Mouse (Mus musculus): ENCODE measurements around the gene Zfp746. TPM values are rescaled to one million over a fixed set of nuclear protein-coding genes. Genes with fewer than 3 reads are reported as not detected.
"Not testable (repeated sequence)": the region's sequence is repeated elsewhere in the genome, so short reads cannot be mapped to it uniquely, and the experiment has no call there.

Zfp746 gene
- 11.0 TPM for polyA plus RNA-seq (2012; fragmentation: generic; extraction: Trizol)

DNA sequence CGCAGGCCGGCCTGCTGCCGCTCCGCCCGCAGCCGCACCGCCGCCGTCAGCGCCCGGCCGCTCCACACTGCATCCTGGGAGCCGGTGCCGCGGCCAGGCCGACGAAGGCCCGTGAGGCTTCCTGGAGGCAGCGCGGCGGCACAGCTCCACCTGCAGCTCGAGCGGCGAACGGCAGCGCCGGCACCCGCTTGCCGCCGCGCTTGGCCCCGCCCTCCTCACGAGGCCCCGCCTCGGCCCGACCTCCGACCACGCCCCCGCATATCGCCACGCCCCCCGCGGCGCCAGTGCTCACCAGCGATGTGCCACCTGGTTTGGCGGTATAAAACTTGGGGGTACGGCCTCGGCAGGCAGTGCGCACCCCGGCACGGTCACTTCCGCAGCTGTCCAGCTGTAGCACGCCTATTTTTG lies at the start of gene Zfp746:
Gene Zfp746 (minus strand): TSS at position 123 of the 408 bp plus-strand sequence.
- TF ChIP-seq MYOD1 (IDR thresholded peaks at IDR 0.05; ENCODE audit: control insufficient read depth in 1 of 3, insufficient read length in 2 of 3, low read depth in 2 of 3) (peak in 1 of 3 experiments; percentile 48), MAX (IDR thresholded peaks at IDR 0.05; ENCODE audit: low read depth) (no peak), SRF (IDR thresholded peaks at IDR 0.05; ENCODE audit: control insufficient read depth, insufficient read length, low read depth) (no peak), POLR2AphosphoS2 (IDR thresholded peaks at IDR 0.05; ENCODE audit: insufficient read length, low read depth) (peak; percentile 78), REST (IDR thresholded peaks at IDR 0.05; ENCODE audit: insufficient read depth, insufficient read length) (peak; percentile 15), POLR2A (IDR thresholded peaks at IDR 0.05; ENCODE audit: insufficient read length, low read depth) (peak; percentile 92), TCF3 (IDR thresholded peaks at IDR 0.05; ENCODE audit: insufficient read length, low read depth) (no peak), TCF12 (IDR thresholded peaks at IDR 0.05; ENCODE audit: insufficient read depth, poor library complexity, severe bottlenecking) (no peak), E2F4 (IDR thresholded peaks at IDR 0.05; ENCODE audit: insufficient read depth) (no peak), MYOG (IDR thresholded peaks at IDR 0.05; ENCODE audit: control insufficient read depth in 1 of 3, insufficient read depth in 1 of 3, insufficient read length in 2 of 3, low read depth in 2 of 3) (peak in 1 of 3 experiments; percentile 28)
- H3ac ChIP-seq (ENCODE audit: control insufficient read depth, insufficient read length) = peak within 1 kb of the TSS; percentile 96

DNA sequence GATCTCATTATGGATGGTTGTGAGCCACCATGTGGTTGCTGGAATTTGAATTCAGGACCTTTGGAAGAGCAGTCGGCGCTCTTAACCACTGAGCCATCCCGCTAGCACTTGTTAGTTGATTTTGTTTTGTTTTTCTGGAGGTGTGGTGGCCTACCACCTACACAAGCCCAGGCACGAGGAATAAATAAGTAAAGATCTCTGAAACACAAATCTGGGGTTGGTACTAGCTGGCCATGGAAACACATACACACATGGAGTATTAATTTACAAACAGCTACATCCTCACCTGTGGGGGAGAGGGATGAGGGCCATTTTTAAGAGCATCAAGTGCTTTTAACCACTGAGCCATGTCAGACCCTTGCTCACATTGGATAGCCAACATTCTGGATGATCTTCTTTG lies 34.7 kb upstream of the Zfp746 start:
- H3K79me2 ChIP-seq (ENCODE audit: control insufficient read depth, insufficient read depth); H3K27me3 ChIP-seq (ENCODE audit: control insufficient read depth, insufficient read depth, insufficient read length): not testable (repeated sequence)

More for the DNA sequence above, at the start of gene Zfp746:
- H3K4me3 ChIP-seq = peak within 1 kb of the TSS; percentile 33
- H3K79me2 ChIP-seq (ENCODE audit: control insufficient read depth, insufficient read depth) = peaks cover 14% of the 10 kb centered on the region
- no peaks in the 10 kb centered on the region for H3K27me3 ChIP-seq (ENCODE audit: control insufficient read depth, insufficient read depth, insufficient read length)
- H3K4me2 ChIP-seq (ENCODE audit: low read depth) = peak within 1 kb of the TSS; percentile 83
- peaks cover 5% of the 10 kb centered on the region for H3K36me3 ChIP-seq (ENCODE audit: control insufficient read depth, insufficient read depth)

DNA sequence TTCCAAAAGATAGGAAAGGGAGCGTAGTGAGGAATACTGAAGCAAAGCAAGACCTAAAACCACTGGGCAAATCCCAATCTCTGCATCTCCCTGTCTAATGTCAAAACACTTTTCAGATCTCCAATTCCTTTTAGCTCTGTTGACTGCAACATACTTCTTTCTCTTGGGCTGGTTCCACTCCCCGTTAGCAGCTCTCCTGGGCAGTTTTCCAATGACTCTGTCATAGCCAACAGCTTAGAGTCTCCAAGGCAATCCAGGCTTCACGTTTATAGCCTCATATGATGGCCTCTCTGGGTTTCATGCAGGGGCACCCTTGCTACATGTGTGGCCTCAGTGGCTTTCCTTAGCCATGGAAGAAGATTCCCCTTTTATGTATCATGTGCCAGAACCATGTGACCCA lies 29.6 kb upstream of the Zfp746 start:
- Histone ChIP-seq H3K4me2 (ENCODE audit: low read depth) (no peak overlapping the region), H3K79me2 (ENCODE audit: control insufficient read depth, insufficient read depth) (no peaks in the 10 kb centered on the region), H3ac (ENCODE audit: control insufficient read depth, insufficient read length) (no peak overlapping the region), H3K27me3 (ENCODE audit: control insufficient read depth, insufficient read depth, insufficient read length) (no peaks in the 10 kb centered on the region), H3K4me3 (no peak overlapping the region), H3K36me3 (ENCODE audit: control insufficient read depth, insufficient read depth) (no peaks in the 10 kb centered on the region)
- TF ChIP-seq MYOG (IDR thresholded peaks at IDR 0.05; ENCODE audit: control insufficient read depth in 1 of 3, insufficient read depth in 1 of 3, insufficient read length in 2 of 3, low read depth in 2 of 3) = no peak
- TF ChIP-seq MAX (IDR thresholded peaks at IDR 0.05; ENCODE audit: low read depth) = no peak
- no peak for TF ChIP-seq CEBPB (IDR thresholded peaks at IDR 0.05; ENCODE audit: insufficient read depth, poor library complexity, severe bottlenecking)
- no peak for TF ChIP-seq TCF3 (IDR thresholded peaks at IDR 0.05; ENCODE audit: insufficient read length, low read depth)
- no peak for TF ChIP-seq TCF12 (IDR thresholded peaks at IDR 0.05; ENCODE audit: insufficient read depth, poor library complexity, severe bottlenecking)
- no peak for TF ChIP-seq MYOD1 (IDR thresholded peaks at IDR 0.05; ENCODE audit: control insufficient read depth in 1 of 3, insufficient read length in 2 of 3, low read depth in 2 of 3)
- no peak for TF ChIP-seq E2F4 (IDR thresholded peaks at IDR 0.05; ENCODE audit: insufficient read depth)
- TF ChIP-seq REST (IDR thresholded peaks at IDR 0.05; ENCODE audit: insufficient read depth, insufficient read length) = no peak
- TF ChIP-seq USF1 (IDR thresholded peaks at IDR 0.05; ENCODE audit: low read depth) = no peak
- no peak for TF ChIP-seq SRF (IDR thresholded peaks at IDR 0.05; ENCODE audit: control insufficient read depth, insufficient read length, low read depth)
- TF ChIP-seq POLR2A (IDR thresholded peaks at IDR 0.05; ENCODE audit: insufficient read length, low read depth) = no peak

More for the DNA sequence above, 34.7 kb upstream of the Zfp746 start:
- H3K36me3 ChIP-seq (ENCODE audit: control insufficient read depth, insufficient read depth); H3K4me3 ChIP-seq; H3K4me2 ChIP-seq (ENCODE audit: low read depth); H3ac ChIP-seq (ENCODE audit: control insufficient read depth, insufficient read length): not testable (repeated sequence)

DNA sequence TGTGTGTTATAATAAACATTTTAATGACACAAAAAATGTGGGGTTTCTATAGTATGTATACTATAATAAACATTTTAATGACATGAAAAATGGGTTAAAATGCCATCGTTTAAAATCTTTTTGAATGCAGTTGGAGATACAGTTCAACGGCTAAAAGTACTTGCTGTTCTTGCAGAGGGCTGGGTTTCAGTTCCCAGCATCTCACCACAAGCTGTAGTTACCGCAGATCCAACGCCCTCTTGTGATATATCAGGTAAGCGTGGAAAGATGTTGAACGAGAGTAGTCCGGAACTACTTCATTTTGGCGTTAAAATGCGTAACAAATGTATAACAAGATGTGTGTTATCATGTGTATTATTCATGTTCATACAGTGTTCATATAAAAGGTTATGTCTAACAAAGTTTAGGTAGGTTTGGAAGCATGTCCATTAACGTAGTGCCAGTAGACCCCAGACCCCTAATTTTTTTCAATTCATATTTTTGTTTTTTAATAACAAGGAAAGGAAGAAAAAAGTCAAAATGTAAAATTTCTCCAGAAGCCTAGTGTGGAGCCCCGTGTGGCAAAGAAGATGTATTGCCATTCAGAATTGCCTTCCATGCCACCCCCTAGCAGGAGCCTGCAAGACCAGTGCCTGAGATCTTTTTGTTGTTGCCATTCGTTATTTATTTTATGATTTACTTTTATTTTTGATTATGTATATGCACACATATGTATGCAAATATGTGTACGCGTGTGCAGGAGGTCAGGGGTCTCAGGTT lies 743 bp upstream of the Zfp746 start:
- H3K79me2 ChIP-seq (ENCODE audit: control insufficient read depth, insufficient read depth) = peaks cover 14% of the 10 kb centered on the region
- peaks cover 5% of the 10 kb centered on the region for H3K36me3 ChIP-seq (ENCODE audit: control insufficient read depth, insufficient read depth)
- H3K4me3 ChIP-seq = no peak overlapping the region
- no peaks in the 10 kb centered on the region for H3K27me3 ChIP-seq (ENCODE audit: control insufficient read depth, insufficient read depth, insufficient read length)
- H3K4me2 ChIP-seq (ENCODE audit: low read depth) = peak overlapping the region; percentile 83
- TF ChIP-seq REST (IDR thresholded peaks at IDR 0.05; ENCODE audit: insufficient read depth, insufficient read length) (no peak), POLR2AphosphoS2 (IDR thresholded peaks at IDR 0.05; ENCODE audit: insufficient read length, low read depth) (no peak), E2F4 (IDR thresholded peaks at IDR 0.05; ENCODE audit: insufficient read depth) (no peak), CEBPB (IDR thresholded peaks at IDR 0.05; ENCODE audit: insufficient read depth, poor library complexity, severe bottlenecking) (no peak), SRF (IDR thresholded peaks at IDR 0.05; ENCODE audit: control insufficient read depth, insufficient read length, low read depth) (no peak), MYOD1 (IDR thresholded peaks at IDR 0.05; ENCODE audit: control insufficient read depth in 1 of 3, insufficient read length in 2 of 3, low read depth in 2 of 3) (no peak)
- peak overlapping the region; percentile 96 for H3ac ChIP-seq (ENCODE audit: control insufficient read depth, insufficient read length)

Data from myocyte (in vitro differentiated cells).